Mouse (Mus musculus) MEL (cell line): ENCODE data around the gene Klhdc9.

Source experiments
- CTCF ChIP-seq, 3 experiments: IDR thresholded peaks in 2 of 3; conservative IDR thresholded peaks in 1 of 3; 2 replicates each; pipeline ENCODE4 v1.5.1; 2011 to 2012; ENCODE audit warnings: low read length in 3 of 3, low read depth in 2 of 3, mild to moderate bottlenecking in 2 of 3, improper control_type of control experiment in 1 of 3, inconsistent platforms in 1 of 3, mixed read lengths in 1 of 3, moderate library complexity in 1 of 3; ENCODE audit not compliant: control insufficient read depth in 1 of 3, insufficient read depth in 1 of 3, poor library complexity in 1 of 3, severe bottlenecking in 1 of 3
- E2F4 ChIP-seq: IDR thresholded peaks from 2 replicates; pipeline ENCODE4 v1.6.1; 2011; ENCODE audit warnings: low read depth, low read length, improper control_type of control experiment, borderline replicate concordance
- ELF1 ChIP-seq: IDR thresholded peaks from 2 replicates; pipeline ENCODE4 v1.6.1; 2014; ENCODE audit warnings: low read depth, mild to moderate bottlenecking, inconsistent platforms, low read length, improper control_type of control experiment, moderate library complexity
- EP300 ChIP-seq, 2 experiments: IDR thresholded peaks; 2 replicates each; pipeline ENCODE4 v1.6.1; 2011; ENCODE audit warnings: improper control_type of control experiment in 2 of 2, low read length in 2 of 2, low read depth in 1 of 2, mild to moderate bottlenecking in 1 of 2
- POLR2A ChIP-seq, 2 experiments: IDR thresholded peaks; 2 replicates each; pipeline ENCODE4 v1.6.1; 2011 to 2012; ENCODE audit warnings: low read length in 2 of 2, mild to moderate bottlenecking in 2 of 2, control low read depth in 1 of 2, improper control_type of control experiment in 1 of 2, low read depth in 1 of 2, moderate library complexity in 1 of 2; ENCODE audit not compliant: control insufficient read depth in 1 of 2, insufficient read depth in 1 of 2, poor library complexity in 1 of 2
- RAD21 ChIP-seq: IDR thresholded peaks from 2 replicates; pipeline ENCODE4 v1.6.1; 2011; ENCODE audit warnings: mild to moderate bottlenecking, low read depth, low read length, improper control_type of control experiment
- SIN3A ChIP-seq: IDR thresholded peaks from 2 replicates; pipeline ENCODE4 v1.6.1; 2012; ENCODE audit warnings: low read length, improper control_type of control experiment, inconsistent platforms
- TAL1 ChIP-seq: IDR thresholded peaks from 2 replicates; pipeline ENCODE4 v1.6.1; 2012; ENCODE audit warnings: mild to moderate bottlenecking, inconsistent platforms, low read length, moderate library complexity, mixed read lengths
- ZNF384 ChIP-seq: IDR thresholded peaks from 2 replicates; pipeline ENCODE4 v1.6.1; 2012; ENCODE audit warnings: low read depth, mild to moderate bottlenecking, inconsistent platforms, low read length, improper control_type of control experiment

GRCm38 (mm10) chr1:171361106-171362103 lies 807 bp upstream of the Klhdc9 start:
- peak; percentile 75 to 95 (median 82) for TF ChIP-seq CTCF (IDR thresholded peaks at IDR 0.05 in 2 of 3, conservative IDR thresholded peaks at IDR 0.05 in 1 of 3; ENCODE audit: control insufficient read depth in 1 of 3, insufficient read depth in 1 of 3, low read depth in 2 of 3, low read length in 3 of 3, poor library complexity in 1 of 3, severe bottlenecking in 1 of 3)
- no peak for TF ChIP-seq EP300 (IDR thresholded peaks at IDR 0.05; ENCODE audit: low read depth in 1 of 2, low read length in 2 of 2)
- TF ChIP-seq E2F4: no peak
- TF ChIP-seq ELF1: no peak
- no peak for TF ChIP-seq TAL1
- no peak for TF ChIP-seq ZNF384
- peak; percentile 61 for TF ChIP-seq SIN3A
- peak; percentile 95 for TF ChIP-seq RAD21
- TF ChIP-seq POLR2A (IDR thresholded peaks at IDR 0.05; ENCODE audit: control insufficient read depth in 1 of 2, insufficient read depth in 1 of 2, low read depth in 1 of 2, low read length in 2 of 2, poor library complexity in 1 of 2): no peak
